Mouse (Mus musculus) left cerebral cortex, adult 11 months (tissue): Measurements from ENCODE around the gene Abcf2.

Experiments used
- DNase-seq: peaks from one replicate; pipeline ENCODE4 v3.0.0; 2022; ENCODE audit warnings: low spot score

Abcf2 gene

DNA sequence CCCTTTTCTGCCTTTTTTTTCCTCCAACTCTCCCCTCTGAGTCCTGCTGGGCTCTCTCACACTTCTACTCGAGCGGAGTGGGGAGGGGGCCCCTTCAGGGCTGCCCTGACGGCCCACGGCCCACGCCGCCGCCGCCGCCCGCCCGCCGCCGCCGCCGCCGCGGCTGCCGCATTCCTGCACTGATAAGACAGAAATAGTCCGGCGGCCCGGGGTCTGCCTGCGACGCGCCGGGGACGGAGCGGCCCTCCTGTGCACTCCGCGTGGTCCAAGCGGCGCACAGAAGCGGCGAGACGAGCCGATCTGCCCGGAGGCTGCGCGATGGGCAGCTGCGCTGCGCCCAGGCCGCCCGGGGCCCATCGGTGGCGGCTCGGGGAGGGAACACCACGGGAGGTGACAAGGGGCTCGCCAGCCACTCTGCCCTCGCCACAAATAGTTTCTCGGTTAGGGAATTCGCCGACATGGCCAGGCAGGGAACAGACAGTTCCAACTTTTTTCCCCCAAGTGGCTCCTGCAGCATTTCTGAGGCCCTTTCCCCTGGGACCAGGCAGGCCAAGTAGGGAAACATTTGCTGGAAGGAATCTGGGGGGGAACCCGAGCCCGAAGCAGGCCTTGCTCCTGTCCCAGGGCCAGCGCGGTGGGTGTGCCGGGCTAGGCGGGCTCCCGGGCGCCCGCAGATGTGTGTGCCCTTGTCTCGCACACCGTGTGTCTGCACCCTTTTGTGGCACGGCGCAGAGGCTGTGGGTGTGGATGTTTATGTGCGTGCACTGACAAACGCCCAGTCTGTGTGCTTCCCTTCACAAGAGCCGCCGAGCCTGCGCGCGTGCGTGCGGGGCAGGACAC lies 24.9 kb upstream of the Abcf2 start:
- DNase-seq: no peak

DNA sequence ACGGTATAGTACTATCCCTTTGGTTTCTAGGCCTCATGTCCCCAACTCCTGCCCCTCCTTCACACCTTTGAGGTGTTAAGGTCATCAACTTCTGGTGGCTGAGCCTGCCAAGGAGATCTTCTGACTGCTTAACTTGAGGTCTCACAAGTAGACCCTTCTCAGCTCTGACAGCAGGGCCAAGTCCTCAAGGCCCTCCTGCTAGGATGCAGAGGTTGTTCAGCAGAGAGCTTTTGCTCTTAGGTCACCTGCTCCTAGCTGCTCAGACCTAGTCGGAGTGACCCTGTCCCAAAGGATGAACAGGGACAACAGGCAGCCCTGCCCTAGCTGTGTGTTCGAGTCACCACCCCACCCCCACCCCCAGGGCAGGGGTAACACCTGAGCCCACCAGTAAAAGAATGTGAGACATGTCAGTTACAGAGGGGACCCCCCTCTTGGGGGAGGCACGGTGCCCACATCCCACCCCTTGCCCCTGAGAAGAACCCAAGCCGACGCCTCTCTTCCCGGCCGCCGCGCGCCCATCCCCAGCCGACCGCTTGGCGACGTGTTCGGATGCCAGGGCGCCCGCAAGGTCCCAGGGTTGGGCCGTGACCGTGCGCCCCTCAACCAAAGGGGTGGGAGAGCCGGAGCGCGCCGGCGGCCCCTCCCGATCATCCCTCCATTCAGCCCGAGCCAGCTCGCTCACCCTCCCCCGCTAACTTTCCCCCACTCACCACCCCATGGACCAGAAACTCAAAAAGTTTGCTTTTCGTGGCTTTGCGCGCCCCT lies 24.0 kb upstream of the Abcf2 start:
- no peak for DNase-seq

DNA sequence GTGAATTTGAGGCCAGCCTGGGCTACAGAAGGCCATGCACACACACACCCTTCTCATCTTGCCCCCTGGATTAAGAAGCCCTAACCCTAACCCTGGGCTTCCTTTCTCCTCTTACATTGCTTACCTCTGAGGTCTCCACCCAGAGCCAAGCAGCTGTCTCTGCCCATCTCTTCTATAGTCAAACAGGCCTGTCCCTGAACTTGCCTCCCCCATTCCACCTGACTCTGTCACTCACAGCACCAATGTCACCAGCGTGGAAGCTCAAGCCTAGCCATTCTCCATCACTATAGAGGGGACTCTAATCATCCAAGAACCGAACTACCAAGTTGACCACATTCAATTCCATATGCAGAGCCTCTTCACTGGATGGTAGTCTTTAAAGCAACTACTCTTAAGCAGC lies 23.0 kb upstream of the Abcf2 start:
- DNase-seq: no peak

DNA sequence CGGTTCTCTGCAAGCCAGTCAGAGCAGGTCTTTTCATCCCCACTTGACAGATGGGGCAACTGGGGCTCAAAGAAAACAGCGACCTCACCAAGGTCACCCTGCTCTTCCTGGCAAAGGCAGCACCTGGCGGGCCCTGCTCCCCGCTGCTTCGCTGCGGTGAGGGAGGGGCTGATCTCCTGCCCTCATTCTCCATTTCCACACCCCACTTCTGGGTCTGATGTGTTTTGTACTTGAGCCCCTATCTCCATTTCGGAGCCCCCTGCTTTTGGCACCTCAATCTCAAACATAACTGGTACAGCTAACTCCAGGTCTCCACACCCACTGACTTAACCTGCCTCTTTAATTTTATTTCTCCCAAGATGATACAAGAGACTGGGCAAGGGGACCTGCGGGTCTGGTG lies 21.9 kb upstream of the Abcf2 start:
- DNase-seq: no peak

DNA sequence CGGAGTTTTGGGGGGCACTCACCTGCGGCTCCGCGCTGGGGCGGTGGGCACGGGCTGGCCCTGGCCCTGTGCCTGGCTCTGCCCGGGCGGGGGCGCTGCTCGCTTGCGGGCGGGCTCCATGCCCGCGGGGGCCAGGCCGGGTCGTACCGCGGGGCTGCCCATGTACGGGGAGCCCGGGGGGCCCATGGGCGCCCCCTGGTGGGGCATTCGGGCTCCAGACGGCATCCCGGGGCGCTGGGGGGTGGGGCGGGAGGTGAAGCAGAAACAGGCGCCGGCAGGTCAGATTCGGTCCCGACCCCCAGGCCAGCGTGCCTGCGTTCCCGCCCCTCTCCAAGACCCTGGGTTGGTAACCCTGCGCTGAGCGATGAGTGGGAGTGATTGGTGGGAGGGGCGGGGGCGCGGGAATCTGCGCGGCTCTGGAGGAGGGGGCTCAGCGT lies 21.3 kb upstream of the Abcf2 start:
- DNase-seq: no peak

DNA sequence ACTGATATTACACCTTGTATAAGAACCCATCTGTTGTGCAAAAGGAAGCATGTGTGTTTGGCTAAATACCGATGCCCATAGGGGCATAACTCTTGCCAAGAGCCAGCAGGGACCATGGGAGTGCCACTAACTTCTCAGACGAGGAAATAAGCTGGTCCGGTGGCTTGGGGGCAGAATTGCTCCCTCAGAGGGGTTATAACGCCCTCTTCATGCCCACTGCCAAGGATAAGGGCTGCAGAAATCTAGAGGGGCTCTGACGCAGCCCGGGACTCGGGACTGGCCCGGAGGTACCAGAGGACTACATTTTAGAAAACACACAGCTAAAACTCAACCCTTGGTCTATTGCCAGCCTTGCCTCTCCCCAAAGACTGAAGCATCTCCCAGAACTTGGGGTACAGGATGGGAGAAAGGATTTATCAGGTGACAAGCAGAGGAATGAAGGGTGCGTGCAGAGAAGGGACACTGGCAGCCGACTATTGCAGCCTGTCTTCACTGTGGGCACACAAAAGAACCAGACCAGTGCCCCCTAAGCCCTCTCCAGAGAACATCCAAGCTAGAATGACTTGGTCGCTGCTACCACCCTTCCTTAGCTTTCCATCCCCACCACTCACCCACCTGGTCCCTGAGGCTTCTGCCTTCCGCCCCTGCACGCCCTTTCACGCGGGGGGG lies 20.8 kb upstream of the Abcf2 start:
- no peak for DNase-seq

DNA sequence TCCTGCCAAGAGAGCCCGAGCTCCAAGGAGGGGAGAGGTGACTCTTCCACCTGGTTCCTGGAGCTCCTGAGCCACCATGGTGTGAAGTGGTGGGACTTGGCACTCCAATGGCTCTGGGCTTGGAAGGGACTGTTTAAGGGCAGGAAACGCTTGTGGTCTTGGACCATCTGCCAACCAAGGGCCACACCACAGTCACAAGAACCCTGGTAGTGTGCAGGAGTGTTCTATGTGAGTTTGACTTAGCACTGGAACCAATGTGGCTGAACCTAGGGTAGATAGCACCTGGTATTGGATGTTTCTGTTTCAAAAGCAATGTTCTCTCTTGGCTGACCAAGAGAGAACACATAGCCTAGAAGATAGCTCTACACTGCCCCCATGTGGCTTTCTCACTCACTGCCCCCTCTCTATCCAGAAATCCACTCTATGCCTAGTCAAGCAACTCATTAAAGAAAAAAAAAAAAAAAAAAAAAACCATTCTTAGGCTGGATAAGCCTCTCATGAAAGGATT lies 20.0 kb upstream of the Abcf2 start:
- no peak for DNase-seq

DNA sequence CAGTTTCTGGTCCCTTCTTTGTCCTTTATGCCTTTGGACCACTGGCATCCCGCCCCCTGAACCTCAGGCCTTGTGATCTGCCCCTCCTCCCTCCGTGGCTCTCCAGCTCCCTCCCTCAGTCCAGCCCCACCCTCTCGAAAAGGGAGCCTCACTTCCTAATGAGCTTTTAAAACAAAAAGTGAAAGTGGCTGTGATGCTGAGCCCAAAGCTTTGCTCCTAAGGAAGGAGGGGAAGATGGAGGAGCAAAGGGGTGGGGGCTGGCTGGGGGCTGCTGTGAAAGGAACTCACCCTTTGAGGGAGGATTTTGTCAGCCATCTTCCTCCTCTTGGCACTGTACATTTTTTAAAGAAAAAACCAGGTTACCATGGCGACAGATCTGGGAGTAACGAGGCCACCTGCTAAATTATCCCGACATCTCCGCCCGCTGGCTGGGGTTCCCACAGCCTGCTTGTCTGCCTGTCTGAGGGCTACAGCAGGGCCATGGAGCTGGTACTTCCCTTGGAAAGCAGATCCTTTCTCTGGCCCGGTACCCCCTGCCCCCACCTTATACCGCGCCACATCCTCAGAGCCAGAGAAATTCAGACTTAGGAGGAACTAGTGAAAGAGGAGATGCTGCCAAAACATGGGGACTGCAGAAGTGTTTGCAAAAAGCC lies 19.4 kb upstream of the Abcf2 start:
- no peak for DNase-seq

DNA sequence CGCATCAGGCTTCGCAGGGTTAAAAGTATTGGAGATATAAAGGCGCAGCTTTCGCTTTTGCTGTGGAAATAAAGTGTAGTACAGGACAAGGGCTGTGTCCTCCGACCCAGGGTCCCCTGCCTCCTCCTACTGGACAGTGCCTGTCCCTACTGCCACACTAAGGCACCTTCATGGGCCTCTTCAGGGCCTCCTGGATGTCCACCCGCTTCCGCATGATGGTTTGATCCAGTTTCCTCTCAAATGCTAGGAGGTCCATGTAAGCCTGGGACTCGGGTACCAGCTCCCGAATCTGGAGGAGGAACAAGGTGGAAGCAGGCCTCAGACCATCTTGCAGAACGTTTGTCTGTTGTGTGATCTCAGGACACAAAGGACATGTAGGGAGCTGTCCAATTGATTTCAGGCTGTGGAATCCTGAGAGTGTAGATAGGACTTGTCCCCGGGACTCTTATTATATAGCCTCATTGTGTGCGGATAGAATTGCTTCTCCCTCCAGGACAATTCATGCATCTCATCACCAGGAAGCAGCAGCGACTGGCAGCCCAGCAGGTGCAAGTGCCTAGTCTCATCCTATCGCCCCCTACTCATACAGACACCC lies 18.6 kb upstream of the Abcf2 start:
- DNase-seq: no peak

DNA sequence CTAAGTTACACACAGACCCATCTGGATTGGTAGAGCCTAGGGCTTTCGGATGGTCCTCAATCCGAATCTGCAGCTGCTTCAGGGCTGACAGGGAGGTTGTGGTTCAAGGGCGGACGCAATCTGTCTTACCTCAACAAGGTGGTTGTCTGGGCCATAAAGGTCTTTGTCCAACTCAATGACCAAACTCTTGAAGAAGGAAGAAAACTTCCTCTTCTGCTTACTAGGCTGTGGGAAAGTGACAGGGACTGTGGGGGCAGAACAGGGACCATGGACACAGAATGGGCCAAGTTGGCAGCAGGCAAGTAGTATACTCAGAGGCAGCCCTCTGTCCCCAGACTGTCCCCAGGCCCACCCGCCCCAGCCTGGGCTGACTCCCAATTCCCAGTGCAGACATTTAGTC lies 18.0 kb upstream of the Abcf2 start:
- DNase-seq: no peak

DNA sequence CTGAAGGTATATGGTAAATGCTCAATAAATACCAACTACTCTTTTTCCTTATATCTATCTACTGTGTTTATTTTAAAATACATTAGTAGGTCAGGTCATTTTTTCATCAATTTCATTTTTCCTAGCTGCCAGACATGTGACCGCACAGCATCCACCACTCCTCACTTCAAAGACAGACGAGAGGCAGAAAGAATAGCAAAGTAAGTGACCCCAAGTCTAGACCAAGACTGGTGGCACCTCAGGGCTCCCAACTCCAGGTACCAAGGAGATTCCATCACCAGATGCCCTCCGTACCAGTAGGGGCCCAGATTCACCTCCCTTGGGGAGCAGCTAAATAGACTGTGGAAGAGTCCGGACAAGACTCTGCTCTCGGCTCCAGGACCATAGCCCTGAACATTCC lies 17.1 kb upstream of the Abcf2 start:
- no peak for DNase-seq

DNA sequence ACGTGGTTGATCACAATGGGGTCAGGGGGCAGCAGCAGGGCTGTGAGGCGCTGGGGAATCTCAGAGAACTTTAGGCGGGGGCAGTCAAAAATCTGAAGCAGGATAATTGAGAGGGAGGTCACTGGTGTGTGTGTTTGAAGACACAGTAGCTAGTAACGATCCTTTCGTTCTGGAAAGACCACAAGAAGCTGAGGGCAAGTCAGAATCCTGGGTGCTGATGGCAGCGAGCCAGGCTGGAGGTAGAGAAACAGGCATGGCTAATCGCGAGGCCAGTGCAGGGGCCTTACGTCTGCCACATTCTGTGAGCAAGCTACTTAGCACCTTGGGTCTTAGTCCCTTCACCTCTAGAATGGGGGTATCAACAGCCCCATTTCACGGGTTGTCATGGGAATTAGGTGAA lies 16.7 kb upstream of the Abcf2 start:
- DNase-seq: no peak

DNA sequence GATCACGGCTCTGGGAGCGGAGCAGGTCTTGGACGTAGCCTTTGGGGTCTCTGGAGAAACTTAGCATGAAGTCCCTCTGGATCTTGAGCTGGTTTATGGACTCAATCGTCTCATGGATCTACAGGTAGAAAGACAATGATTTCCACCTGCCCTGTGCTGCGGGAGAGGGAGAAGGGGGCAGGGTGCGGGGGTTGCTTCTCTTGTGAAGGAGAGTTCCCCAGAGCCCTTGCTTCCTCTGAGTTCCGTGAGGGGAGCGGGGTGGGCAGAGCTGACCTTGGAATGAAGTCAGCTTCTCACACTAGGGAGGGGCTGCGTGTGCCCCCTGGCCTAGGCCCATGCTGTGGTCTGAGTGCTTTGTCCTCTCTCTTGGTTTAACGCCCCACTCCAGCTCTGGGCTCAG lies 16.0 kb upstream of the Abcf2 start:
- no peak for DNase-seq

DNA sequence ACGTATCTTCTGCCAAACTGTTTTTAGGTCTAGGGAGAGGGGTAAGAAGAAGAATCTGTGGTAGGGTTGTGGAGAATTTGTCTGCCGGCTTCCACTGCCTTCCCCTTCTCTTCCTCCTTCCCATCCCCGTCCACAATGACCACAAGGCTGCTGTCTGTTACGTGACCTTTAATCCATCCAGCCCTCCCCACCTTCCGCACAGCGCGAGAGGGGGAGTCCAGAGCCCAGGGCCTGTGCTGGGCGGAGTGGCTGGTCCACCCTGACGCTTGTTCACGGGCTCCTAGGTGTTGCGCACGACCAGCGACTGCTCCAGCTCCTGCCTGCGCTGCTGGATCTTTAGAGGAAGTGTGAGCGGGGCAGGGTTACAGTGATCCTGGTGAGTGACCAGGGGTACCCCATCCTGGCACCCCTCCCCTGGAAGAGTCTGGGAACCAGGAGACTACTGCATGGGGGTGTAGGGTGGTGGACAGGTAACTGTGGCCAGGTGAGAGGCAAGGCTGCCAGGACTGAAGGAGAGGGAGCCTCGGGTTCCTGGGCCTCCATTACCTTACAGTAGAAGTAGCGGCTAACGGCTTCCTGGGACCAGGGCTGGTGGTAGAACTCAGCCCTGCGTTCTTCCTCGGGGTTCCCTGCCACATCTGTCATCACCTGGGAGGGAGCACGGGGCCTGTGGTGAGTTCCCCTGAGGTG lies 15.3 kb upstream of the Abcf2 start:
- no peak for DNase-seq

DNA sequence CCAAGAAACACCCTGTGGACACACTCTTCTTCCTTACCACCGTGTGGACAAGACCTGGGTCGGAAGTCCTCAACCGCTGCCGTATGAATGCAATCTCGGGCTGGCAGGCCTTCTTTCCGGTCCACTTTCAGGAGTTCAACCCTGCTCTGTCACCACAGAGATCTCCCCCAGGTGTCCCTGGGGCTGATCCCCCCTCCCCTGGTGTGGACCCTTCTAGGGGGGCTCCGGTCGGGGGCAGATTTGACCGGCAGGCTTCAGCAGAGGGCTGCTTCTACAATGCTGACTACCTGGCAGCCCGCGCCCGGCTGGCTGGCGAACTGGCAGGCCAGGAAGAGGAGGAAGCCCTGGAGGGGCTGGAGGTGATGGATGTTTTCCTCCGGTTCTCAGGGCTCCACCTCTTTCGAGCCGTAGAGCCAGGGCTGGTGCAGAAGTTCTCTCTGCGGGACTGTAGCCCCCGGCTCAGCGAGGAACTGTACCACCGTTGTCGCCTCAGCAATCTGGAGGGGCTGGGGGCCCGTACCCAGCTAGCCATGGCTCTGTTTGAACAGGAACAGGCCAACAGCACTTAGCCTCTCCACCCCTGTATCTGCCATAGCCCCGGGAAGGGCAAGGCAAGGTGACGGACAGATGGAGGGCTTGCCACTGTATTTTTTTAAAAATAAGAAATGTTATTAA lies 14.7 kb upstream of the Abcf2 start:
- no peak for DNase-seq

DNA sequence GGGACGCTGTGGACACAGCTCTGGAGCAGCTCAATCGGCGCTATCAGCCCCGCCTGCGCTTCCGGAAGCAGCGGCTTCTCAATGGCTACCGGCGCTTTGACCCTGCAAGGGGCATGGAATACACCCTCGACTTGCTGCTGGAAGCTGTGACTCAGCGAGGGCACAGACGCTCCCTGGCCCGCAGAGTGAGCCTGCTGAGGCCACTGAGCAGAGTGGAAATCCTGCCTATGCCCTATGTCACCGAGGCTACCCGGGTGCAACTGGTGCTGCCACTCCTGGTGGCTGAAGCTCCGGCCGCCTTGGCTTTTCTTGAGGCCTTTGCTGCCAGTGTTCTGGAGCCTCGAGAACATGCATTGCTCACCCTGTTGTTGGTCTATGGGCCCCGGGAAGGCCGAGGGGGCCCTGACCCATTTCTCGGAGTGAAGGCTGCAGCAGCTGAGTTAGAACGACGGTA lies 14.0 kb upstream of the Abcf2 start:
- no peak for DNase-seq

DNA sequence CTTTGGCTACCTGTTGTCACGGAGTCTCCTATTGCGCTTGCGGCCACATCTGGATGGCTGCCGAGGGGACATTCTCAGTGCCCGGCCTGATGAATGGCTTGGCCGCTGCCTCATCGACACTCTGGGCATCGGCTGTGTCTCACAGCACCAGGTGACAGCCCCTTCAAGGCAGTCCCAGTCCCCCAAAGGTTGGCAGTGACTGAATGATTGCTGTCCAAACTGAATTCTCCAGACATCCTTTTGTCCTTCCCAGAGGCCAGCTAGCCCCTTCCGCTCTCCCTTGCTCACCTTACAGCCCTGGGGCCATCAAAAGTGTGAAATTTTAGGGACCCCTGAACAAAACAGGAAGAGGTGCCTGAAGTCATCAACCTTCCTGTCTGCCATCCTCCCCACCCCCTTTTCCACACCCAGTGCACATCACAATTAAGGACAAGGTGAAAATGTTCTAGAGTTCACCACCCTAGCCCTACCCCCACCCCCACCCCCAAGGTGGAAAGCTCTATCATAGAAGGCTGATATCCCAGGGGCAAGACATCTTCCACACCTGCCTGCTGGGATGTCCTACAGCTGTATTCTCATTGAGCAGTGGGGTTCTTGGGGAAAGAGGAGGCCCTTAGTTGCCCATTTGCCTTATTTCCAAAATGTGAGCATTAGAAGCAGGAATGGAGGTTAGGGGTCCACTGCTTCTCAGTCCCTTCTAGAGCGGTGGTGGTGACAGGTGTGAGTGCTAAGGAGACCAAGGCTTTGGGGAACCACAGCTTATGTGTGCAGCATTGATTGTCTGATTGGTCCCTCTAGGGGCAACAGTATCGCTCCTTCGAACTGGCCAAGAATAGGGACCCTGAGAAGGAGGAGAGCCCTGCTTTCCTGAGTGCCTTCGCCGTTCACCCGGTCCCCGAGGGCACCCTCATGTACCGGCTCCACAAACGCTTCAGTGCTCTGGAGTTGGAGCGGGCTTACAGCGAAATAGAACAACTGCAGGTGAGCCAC lies 12.5 kb upstream of the Abcf2 start:
- DNase-seq: no peak

DNA sequence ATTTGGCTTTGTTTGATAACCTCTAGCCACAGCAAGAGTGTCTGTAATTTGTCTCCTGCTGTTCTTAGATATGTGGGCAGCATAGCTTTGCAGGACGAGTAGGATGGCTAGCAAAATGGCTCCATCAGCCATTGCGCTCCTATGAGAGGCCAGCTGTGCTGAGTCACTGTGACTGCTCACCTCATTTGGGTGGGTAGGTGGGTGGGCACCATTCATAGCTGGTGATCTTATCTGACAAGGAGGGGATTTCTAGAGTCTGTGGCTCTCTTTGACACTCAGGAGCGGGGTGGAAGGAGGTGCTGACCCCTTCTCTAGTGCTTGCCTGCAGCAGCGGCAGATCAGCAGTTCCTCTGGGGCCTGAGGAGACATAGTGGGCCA lies 9.9 kb upstream of the Abcf2 start:
- no peak for DNase-seq

DNA sequence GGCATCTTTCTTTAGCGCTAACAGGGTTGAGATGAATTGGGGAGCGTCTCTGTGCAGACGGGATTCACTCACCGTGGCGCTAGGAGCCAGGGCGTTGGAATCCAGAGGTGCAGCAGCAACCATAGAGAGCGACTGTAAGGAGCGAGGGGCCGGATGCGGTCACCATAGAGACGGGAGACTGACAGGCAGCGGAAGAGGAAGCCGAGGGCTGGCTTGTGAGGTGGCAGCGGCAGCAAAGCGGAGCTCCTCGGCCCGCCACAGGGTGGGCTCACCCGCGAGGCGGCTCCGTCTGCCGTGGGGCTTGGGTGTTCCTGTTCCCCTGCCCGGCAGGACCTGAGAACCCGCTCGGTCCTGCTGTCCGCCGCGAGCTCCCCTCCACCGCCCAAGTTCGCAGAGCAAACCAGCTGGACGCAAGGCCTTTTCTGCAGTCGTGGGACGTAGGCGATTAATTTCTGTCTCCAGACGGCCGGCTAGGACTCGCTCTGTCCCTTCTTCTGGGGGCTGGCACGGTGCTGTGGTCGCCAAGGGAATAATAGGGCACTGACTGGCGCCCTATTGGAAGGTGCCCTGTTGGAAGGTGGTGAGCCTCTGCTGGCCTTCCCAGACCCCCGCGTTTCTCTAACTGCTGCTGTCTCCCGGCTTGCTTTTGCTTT lies 9.4 kb upstream of the Abcf2 start, which contains the start of gene Chpf2:
Chpf2 (plus strand) TSS at position 195 of the 653 bp plus-strand sequence.
- DNase-seq: no peak
